Mouse (Mus musculus): ENCODE measurements at regions not wholly inside any gene's neighbourhood (a gene's known extent, or its start where the extent isn't known, plus 50 kb on each side); places are given as distances from the start of the nearest gene placed in this dataset.

- TF ChIP-seq CTCF (conservative IDR thresholded peaks at IDR 0.05; ENCODE audit: low read length): no peak
- no peak for TF ChIP-seq NANOG (IDR thresholded peaks at IDR 0.05; ENCODE audit: borderline replicate concordance, low read length)
- TF ChIP-seq POU5F1 (IDR thresholded peaks at IDR 0.05; ENCODE audit: borderline replicate concordance, low read length): no peak
These were observed 262.3 kb upstream of the Gm4791 start for GRCm38 (mm10) chr9:46736232-46736631.
